Mouse (Mus musculus) stomach, embryonic 16.5 days (tissue): ENCODE data around the gene Itgam. TPM values are rescaled to one million over a fixed set of nuclear protein-coding genes. Genes with fewer than 3 reads are reported as not detected.
"Not testable (repeated sequence)": the region's sequence is repeated elsewhere in the genome, so short reads cannot be mapped to it uniquely, and the experiment has no call there.

Experiments
- ATAC-seq: fragments of 200-750 bp; cut with Nextera tagmentation; 2 replicates; pipeline ENCODE4 v1.8.0; 2017; ENCODE audit warnings: moderate number of reproducible peaks, moderate TSS enrichment; ENCODE audit not compliant: insufficient read depth, low FRiP score
- H3K27ac ChIP-seq: fragments of 300-500 bp; sonication (generic); 2 replicates; pipeline ENCODE4 v1.5.1; 2014; ENCODE audit warnings: low read length
- H3K27me3 ChIP-seq: fragments of 300-500 bp; sonication (generic); 2 replicates; pipeline ENCODE4 v1.6.1; 2014; ENCODE audit warnings: low read length, control low read depth, mixed read lengths; ENCODE audit not compliant: control insufficient read depth, insufficient read depth
- H3K36me3 ChIP-seq: fragments of 300-500 bp; sonication (generic); 2 replicates; pipeline ENCODE4 v1.6.1; 2014; ENCODE audit warnings: low read length; ENCODE audit not compliant: control insufficient read depth, insufficient read depth
- H3K4me1 ChIP-seq: fragments of 300-500 bp; sonication (generic); 2 replicates; pipeline ENCODE4 v1.6.1; 2014; ENCODE audit warnings: low read length, control low read depth, mixed read lengths; ENCODE audit not compliant: control insufficient read depth, insufficient read depth
- H3K4me2 ChIP-seq: fragments of 300-500 bp; sonication (generic); 2 replicates; pipeline ENCODE4 v1.6.1; 2014; ENCODE audit warnings: low read depth, low read length, mixed read lengths
- H3K4me3 ChIP-seq: fragments of 300-500 bp; sonication (generic); replicated peaks from 2 replicates; pipeline ENCODE4 v1.5.1; 2014; ENCODE audit warnings: mild to moderate bottlenecking, low read length
- H3K9ac ChIP-seq: fragments of 300-500 bp; sonication (generic); 2 replicates; pipeline ENCODE4 v1.6.1; 2014; ENCODE audit warnings: low read length
- H3K9me3 ChIP-seq: fragments of 300-500 bp; sonication (generic); replicated peaks from 2 replicates; pipeline ENCODE4 v1.6.1; 2016; ENCODE audit warnings: low read length, control low read depth; ENCODE audit not compliant: control insufficient read depth
- WGBS: fragments of 180-500 bp; shearing (Covaris S2); extraction: QIAGEN DNeasy Blood & Tissue Kit; methylation state at CpG from one replicate; pipeline ENCODE4 v1.1.7; 2014; 5-methylcytosine and 5-hydroxymethylcytosine counted together
- polyA plus RNA-seq: library from polyadenylated mRNA; unstranded; fragments of >200 nt; fragmentation: Nextera tagmentation; extraction: Ambion mirVana; gene quantifications from 2 replicates; pipeline ENCODE4 v1.2.1, GENCODE M21; 2015

Gene Itgam
- polyA plus RNA-seq, 1 experiment from 2014 or later = 4.1 TPM

DNA sequence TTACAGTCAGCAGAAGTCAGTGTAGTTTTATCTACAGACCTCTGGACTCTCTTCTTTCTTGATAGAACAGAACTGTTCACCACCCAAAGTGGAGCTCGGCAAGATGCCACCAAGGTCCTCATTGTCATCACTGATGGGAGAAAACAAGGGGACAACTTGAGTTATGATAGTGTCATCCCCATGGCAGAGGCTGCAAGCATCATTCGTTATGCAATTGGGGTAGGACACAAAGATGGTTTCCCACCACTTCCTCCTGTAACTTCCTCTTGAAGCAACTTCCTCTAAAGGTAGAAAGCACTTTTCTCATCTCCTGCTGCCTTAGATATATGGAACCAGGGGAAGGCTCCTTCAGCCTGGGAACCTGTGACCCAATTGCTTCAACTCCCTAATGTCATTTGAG, 71.2 kb downstream of the Itgam start:
- no peak overlapping the region for H3K27ac ChIP-seq
- H3K4me1 ChIP-seq = no peaks in the 10 kb centered on the region
- ATAC-seq = no peak
- H3K9me3 ChIP-seq = no peaks in the 10 kb centered on the region
- WGBS = 85% methylated on average over 2 of the region's 2 CpGs
- no peaks in the 10 kb centered on the region for H3K36me3 ChIP-seq
- no peaks in the 10 kb centered on the region for H3K27me3 ChIP-seq
- no peak overlapping the region for H3K9ac ChIP-seq
- H3K4me2 ChIP-seq = no peak overlapping the region
- H3K4me3 ChIP-seq = no peak overlapping the region

GRCm38 (mm10) chr7:128136927-128137326, 74.5 kb downstream of the Itgam start:
- Histone ChIP-seq H3K4me1 (no peaks in the 10 kb centered on the region), H3K9me3 (no peaks in the 10 kb centered on the region), H3K4me3 (no peak overlapping the region), H3K4me2 (no peak overlapping the region), H3K9ac (no peak overlapping the region), H3K36me3 (no peaks in the 10 kb centered on the region), H3K27me3 (no peaks in the 10 kb centered on the region), H3K27ac (no peak overlapping the region)
- WGBS = 36% methylated on average over 4 of the region's 4 CpGs
- ATAC-seq = no peak

DNA sequence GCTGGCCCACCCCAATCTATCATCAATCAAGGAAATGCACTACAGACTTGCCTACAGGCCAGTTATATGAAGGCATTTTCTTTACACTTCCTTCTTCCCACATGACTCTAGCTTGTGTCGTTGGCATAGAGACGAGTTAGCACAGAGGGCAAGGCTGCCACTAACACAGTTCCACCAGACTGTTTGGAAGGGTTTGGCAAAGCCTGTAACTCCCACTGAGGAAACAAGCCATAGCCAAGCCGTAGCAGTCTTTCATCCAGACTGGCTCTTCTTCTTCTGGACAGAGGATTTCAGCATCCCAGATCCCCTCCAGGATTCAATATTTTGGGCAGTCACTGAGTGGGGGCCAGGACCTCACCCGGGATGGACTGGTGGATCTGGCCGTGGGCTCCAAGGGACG, 77.2 kb downstream of the Itgam start:
- Histone ChIP-seq H3K9me3 (no peaks in the 10 kb centered on the region), H3K9ac (no peak overlapping the region), H3K4me1 (no peaks in the 10 kb centered on the region), H3K27me3 (no peaks in the 10 kb centered on the region), H3K36me3 (no peaks in the 10 kb centered on the region), H3K4me2 (no peak overlapping the region), H3K27ac (no peak overlapping the region), H3K4me3 (no peak overlapping the region)
- 92% methylated on average over 6 of the region's 6 CpGs for WGBS
- ATAC-seq = no peak

- no peaks in the 10 kb centered on the region for H3K36me3 ChIP-seq
- H3K4me2 ChIP-seq = no peak overlapping the region
- no peak overlapping the region for H3K9ac ChIP-seq
- H3K4me3 ChIP-seq = no peak overlapping the region
- no peak overlapping the region for H3K27ac ChIP-seq
- WGBS = 83% methylated on average over 8 of the region's 8 CpGs
- H3K27me3 ChIP-seq = no peaks in the 10 kb centered on the region
- no peaks in the 10 kb centered on the region for H3K4me1 ChIP-seq
- no peak for ATAC-seq
- no peaks in the 10 kb centered on the region for H3K9me3 ChIP-seq
These were observed 88.5 kb downstream of the Itgam start for GRCm38 (mm10) chr7:128150970-128151369.

- Histone ChIP-seq H3K9me3 (no peaks in the 10 kb centered on the region), H3K4me2 (no peak within 1 kb of the TSS), H3K27ac (no peak within 1 kb of the TSS), H3K4me1 (no peaks in the 10 kb centered on the region), H3K36me3 (no peaks in the 10 kb centered on the region), H3K27me3 (no peaks in the 10 kb centered on the region), H3K9ac (no peak within 1 kb of the TSS), H3K4me3 (no peak within 1 kb of the TSS)
- no peak for ATAC-seq
- 87% methylated on average over 21 of the region's 21 CpGs for WGBS
These were observed 91.6 kb downstream of the Itgam start, which contains the start of gene Itgad for GRCm38 (mm10) chr7:128154076-128154475. TSS of gene Itgad (plus strand) at chr7:128154376.

DNA sequence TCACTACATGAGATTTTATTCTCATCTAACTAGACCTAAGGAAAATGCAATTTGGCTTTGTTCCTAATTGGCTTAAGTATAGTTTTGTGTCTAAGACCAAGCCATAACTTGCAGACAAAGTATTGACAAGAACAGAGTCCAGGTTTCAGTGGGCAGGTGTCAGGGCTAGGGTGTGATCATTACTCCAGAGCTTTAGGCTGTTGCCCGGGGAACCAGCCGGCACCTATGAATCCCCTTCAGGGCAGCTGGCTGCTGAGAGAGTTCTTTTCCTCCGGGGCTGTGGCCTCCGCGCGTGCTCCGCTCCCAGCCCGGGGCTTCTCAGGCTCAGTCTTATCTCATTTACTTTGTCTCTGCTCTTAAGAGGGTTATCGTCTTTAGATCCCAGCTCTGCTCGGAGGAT, 92.5 kb downstream of the Itgam start:
- Histone ChIP-seq H3K4me2 (no peak overlapping the region), H3K27me3 (no peaks in the 10 kb centered on the region), H3K27ac (no peak overlapping the region), H3K4me3 (no peak overlapping the region), H3K9ac (no peak overlapping the region), H3K36me3 (no peaks in the 10 kb centered on the region), H3K9me3 (no peaks in the 10 kb centered on the region), H3K4me1 (no peaks in the 10 kb centered on the region)
- WGBS = 46% methylated on average over 10 of the region's 10 CpGs
- no peak for ATAC-seq

DNA sequence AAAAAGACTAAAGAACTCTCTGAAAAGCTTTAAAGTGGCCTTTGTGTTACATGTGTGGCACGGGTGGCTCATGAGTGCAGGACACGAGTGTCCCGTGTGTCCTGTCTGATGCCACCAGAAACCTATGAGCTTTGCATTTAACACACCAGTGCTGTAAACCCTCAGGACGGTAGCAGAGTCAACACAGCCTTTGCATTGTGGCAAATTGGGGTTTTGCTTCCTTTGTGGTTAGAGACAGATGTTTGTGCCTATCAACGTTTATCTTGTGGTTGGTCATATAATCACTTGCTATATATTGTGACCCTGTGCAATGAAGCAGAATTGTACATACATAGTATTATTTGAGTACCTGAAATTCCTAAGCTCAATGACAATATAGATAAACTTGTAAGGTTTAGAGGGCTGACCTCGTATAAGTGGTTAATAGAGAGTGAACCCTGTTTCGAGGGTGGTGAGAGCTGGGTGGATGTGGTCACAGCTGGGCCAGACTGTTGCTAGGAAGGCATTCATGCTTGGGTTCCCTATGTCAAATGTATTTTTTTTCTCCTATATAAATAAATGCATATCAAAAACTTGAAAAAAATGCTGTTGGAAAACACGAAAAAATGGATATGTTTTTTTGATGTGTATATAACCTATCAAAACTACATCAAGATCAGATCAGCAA, 96.4 kb downstream of the Itgam start:
- 62% methylated on average over 7 of the region's 8 CpGs for WGBS
- not testable (repeated sequence) for H3K9ac ChIP-seq, H3K4me2 ChIP-seq, H3K36me3 ChIP-seq, H3K4me1 ChIP-seq, ATAC-seq, H3K9me3 ChIP-seq, H3K27me3 ChIP-seq, H3K4me3 ChIP-seq, H3K27ac ChIP-seq

- H3K9ac ChIP-seq = no peak overlapping the region
- no peak overlapping the region for H3K27ac ChIP-seq
- H3K4me2 ChIP-seq = no peak overlapping the region
- no peak for ATAC-seq
- WGBS = 96% methylated on average over 4 of the region's 4 CpGs
- H3K36me3 ChIP-seq = no peaks in the 10 kb centered on the region
- no peaks in the 10 kb centered on the region for H3K4me1 ChIP-seq
- H3K4me3 ChIP-seq = no peak overlapping the region
- H3K27me3 ChIP-seq = no peaks in the 10 kb centered on the region
- H3K9me3 ChIP-seq = no peaks in the 10 kb centered on the region
These were observed 101.6 kb downstream of the Itgam start for GRCm38 (mm10) chr7:128164001-128164400.

DNA sequence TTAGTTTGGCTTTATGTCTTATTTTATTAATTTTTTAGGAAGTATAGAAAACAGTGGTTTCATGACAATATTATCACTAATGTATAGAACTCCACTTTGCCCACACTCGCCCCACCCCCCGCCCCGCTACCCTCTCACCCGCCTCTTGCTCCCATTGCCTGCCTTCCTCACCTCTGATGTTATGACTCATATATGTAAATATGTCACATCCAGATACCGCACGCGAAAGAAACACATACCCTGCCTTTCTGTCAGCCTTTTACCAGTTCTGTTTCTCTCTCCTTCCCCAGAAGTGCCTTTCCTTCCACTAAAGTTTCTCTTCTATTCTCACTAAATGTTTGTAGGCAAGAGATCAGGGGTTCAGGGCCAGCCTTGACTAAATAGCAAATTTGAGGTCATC, 104.0 kb downstream of the Itgam start:
- no peaks in the 10 kb centered on the region for H3K36me3 ChIP-seq
- no peaks in the 10 kb centered on the region for H3K9me3 ChIP-seq
- no peak overlapping the region for H3K9ac ChIP-seq
- 67% methylated on average over 7 of the region's 7 CpGs for WGBS
- no peak overlapping the region for H3K4me2 ChIP-seq
- no peak overlapping the region for H3K4me3 ChIP-seq
- H3K27me3 ChIP-seq = no peaks in the 10 kb centered on the region
- H3K27ac ChIP-seq = no peak overlapping the region
- ATAC-seq = no peak
- no peaks in the 10 kb centered on the region for H3K4me1 ChIP-seq
